Mouse (Mus musculus) limb, embryonic 15.5 days (tissue): ENCODE results near the gene Acyp1. TPM values are rescaled to one million over a fixed set of nuclear protein-coding genes. Genes with fewer than 3 reads are reported as not detected.
A peak's percentile ranks its signal among the peaks of the same experiment; 100 is the strongest.
"Not testable (repeated sequence)": the region's sequence is repeated elsewhere in the genome, so short reads cannot be mapped to it uniquely, and the experiment has no call there.

Experiments used
- ATAC-seq: fragments of 200-750 bp; cut with Nextera tagmentation; 2 replicates; pipeline ENCODE4 v1.8.0; 2017; ENCODE audit warnings: low read depth, moderate TSS enrichment; ENCODE audit not compliant: insufficient number of reproducible peaks, low FRiP score, low TSS enrichment
- H3K27ac ChIP-seq: fragments of 300-500 bp; sonication (generic); 2 replicates; pipeline ENCODE4 v1.5.1; 2015; ENCODE audit warnings: moderate library complexity, mild to moderate bottlenecking, inconsistent platforms
- H3K27me3 ChIP-seq: fragments of 300-500 bp; sonication (generic); 2 replicates; pipeline ENCODE4 v1.6.1; 2015; ENCODE audit warnings: inconsistent platforms
- H3K36me3 ChIP-seq: fragments of 300-500 bp; sonication (generic); 2 replicates; pipeline ENCODE4 v1.6.1; 2015; ENCODE audit warnings: inconsistent platforms
- H3K4me1 ChIP-seq: fragments of 300-500 bp; sonication (generic); 2 replicates; pipeline ENCODE4 v1.6.1; 2015; ENCODE audit warnings: inconsistent platforms
- H3K4me2 ChIP-seq: fragments of 300-500 bp; sonication (generic); 2 replicates; pipeline ENCODE4 v1.6.1; 2015; ENCODE audit warnings: mild to moderate bottlenecking, inconsistent platforms
- H3K4me3 ChIP-seq: fragments of 300-500 bp; sonication (generic); 2 replicates; pipeline ENCODE4 v1.5.1; 2015; ENCODE audit warnings: mild to moderate bottlenecking, inconsistent platforms
- H3K9ac ChIP-seq: fragments of 300-500 bp; sonication (generic); 2 replicates; pipeline ENCODE4 v1.6.1; 2015; ENCODE audit warnings: inconsistent platforms
- H3K9me3 ChIP-seq: fragments of 300-500 bp; sonication (generic); 2 replicates; pipeline ENCODE4 v1.6.1; 2016; ENCODE audit warnings: inconsistent platforms
- WGBS: fragments of 180-500 bp; shearing (Covaris S2); methylation state at CpG from one replicate; pipeline ENCODE4 v1.1.7; 2015; 5-methylcytosine and 5-hydroxymethylcytosine counted together
- polyA plus RNA-seq: library from polyadenylated mRNA; unstranded; fragments of >200 nt; fragmentation: Nextera tagmentation; extraction: Ambion mirVana; gene quantifications from 2 replicates; pipeline ENCODE4 v1.2.1, GENCODE M21; 2015

Acyp1 gene
- polyA plus RNA-seq, 1 experiment from 2014 or later: 42.0 TPM

GRCm38 (mm10) chr12:85295506-85295905, 7.3 kb upstream of the Acyp1 start:
- no peak overlapping the region for H3K27ac ChIP-seq
- no peaks in the 10 kb centered on the region for H3K9me3 ChIP-seq
- ATAC-seq: no peak
- H3K27me3 ChIP-seq: no peaks in the 10 kb centered on the region
- H3K4me2 ChIP-seq: no peak overlapping the region
- no peak overlapping the region for H3K4me3 ChIP-seq
- H3K9ac ChIP-seq: no peak overlapping the region
- peaks cover 4% of the 10 kb centered on the region; the same call in 1 of the 2 replicates for H3K36me3 ChIP-seq
- 91% methylated on average over 2 of the region's 2 CpGs for WGBS
- peaks cover 36% of the 10 kb centered on the region for H3K4me1 ChIP-seq

GRCm38 (mm10) chr12:85292906-85293305, 4.7 kb upstream of the Acyp1 start:
- no peak for ATAC-seq
- no peak overlapping the region for H3K9ac ChIP-seq
- H3K27ac ChIP-seq: no peak overlapping the region
- H3K27me3 ChIP-seq: no peaks in the 10 kb centered on the region
- no peaks in the 10 kb centered on the region for H3K36me3 ChIP-seq
- H3K4me2 ChIP-seq: no peak overlapping the region
- H3K4me3 ChIP-seq: no peak overlapping the region
- H3K4me1 ChIP-seq: peaks cover 45% of the 10 kb centered on the region
- H3K9me3 ChIP-seq: no peaks in the 10 kb centered on the region

DNA sequence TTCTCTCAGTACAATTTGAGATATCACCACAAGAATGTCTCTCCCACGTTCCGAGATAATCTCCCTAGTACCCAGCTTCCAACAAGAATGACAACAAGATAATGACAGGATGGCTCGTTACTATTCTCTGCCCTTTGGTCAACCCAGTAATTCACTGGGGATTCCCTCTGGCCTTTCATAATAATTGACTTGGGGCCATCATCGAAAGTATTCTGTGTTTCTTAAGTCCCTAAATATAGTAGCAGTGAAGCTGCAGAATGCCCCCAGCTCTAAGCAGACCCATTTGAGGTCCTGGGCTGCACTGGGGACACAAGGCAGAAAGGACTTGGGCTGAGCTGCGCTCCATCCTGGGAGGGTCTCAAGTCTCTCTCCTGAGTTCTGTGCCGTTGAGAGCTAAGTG, 4.0 kb upstream of the Acyp1 start:
- Histone ChIP-seq H3K9ac (no peak overlapping the region), H3K9me3 (no peaks in the 10 kb centered on the region), H3K27ac (no peak overlapping the region), H3K27me3 (no peaks in the 10 kb centered on the region), H3K4me2 (no peak overlapping the region), H3K4me1 (peaks cover 42% of the 10 kb centered on the region), H3K36me3 (no peaks in the 10 kb centered on the region), H3K4me3 (no peak overlapping the region)
- WGBS: 74% methylated on average over 6 of the region's 6 CpGs
- ATAC-seq: no peak

DNA sequence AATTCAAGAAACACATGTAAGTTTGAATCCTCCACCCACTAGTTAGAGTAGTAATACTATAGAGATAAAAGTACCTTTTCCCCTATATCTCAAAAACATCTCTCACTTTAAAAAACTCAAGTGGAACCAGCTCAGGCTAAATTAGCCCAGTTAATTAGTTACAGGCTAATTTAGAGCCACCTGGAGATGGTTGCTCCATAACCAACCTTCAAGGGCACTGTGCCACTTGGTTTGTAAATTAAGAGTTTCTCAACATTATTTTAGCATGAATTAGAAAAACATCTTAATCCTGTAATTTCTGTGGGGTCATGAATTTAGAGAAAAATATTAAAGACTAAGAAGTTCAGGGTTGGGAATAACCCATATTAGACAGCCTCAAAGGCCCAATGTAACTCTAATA, 3.3 kb upstream of the Acyp1 start:
- no peak overlapping the region for H3K4me2 ChIP-seq
- H3K36me3 ChIP-seq: no peaks in the 10 kb centered on the region
- no peak overlapping the region for H3K9ac ChIP-seq
- ATAC-seq: no peak
- no peaks in the 10 kb centered on the region for H3K27me3 ChIP-seq
- H3K9me3 ChIP-seq: no peaks in the 10 kb centered on the region
- H3K4me1 ChIP-seq: peaks cover 35% of the 10 kb centered on the region
- no peak overlapping the region for H3K27ac ChIP-seq
- no peak overlapping the region for H3K4me3 ChIP-seq

DNA sequence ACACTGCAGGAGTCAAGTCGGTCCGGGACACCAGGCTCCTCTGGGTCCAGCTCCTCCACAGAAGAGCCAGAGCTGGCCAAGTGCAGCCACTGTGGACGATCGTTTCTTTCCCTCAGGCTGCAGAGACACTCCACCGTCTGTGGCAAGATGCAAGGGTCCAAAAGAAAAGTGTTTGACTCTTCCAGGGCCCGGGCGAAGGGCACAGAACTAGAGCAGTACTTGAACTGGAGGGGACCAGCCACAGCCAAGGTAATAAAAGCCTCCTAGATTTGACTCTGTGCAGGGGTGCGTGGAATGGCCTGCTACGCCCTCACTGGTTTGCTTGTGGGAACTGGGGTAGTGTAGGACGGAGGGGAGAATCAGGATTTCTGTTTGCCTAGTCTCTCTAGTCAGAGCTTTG, 2.4 kb upstream of the Acyp1 start:
- no peaks in the 10 kb centered on the region for H3K9me3 ChIP-seq
- no peak overlapping the region; the same call in 1 of the 2 replicates for H3K4me3 ChIP-seq
- no peak overlapping the region for H3K27ac ChIP-seq
- H3K27me3 ChIP-seq: no peaks in the 10 kb centered on the region
- H3K4me1 ChIP-seq: peaks cover 30% of the 10 kb centered on the region
- no peaks in the 10 kb centered on the region for H3K36me3 ChIP-seq
- H3K9ac ChIP-seq: no peak overlapping the region
- 80% methylated on average over 10 of the region's 10 CpGs for WGBS
- ATAC-seq: no peak
- peak overlapping the region; percentile 7; the same call in 1 of the 2 replicates for H3K4me2 ChIP-seq

GRCm38 (mm10) chr12:85289157-85290000, 1.1 kb upstream of the Acyp1 start:
- 32% methylated on average over 24 of the region's 24 CpGs for WGBS
- Histone ChIP-seq H3K4me1 (peaks cover 30% of the 10 kb centered on the region), H3K9me3 (no peaks in the 10 kb centered on the region), H3K36me3 (no peaks in the 10 kb centered on the region), H3K27ac (peak overlapping the region; percentile 81), H3K4me2 (peak overlapping the region; percentile 83), H3K27me3 (no peaks in the 10 kb centered on the region), H3K9ac (0 out of 2 replicates have a peak overlapping the region, but pooled peaks have one; percentile 8), H3K4me3 (peak overlapping the region; percentile 45)
- peak; percentile 60 for ATAC-seq

DNA sequence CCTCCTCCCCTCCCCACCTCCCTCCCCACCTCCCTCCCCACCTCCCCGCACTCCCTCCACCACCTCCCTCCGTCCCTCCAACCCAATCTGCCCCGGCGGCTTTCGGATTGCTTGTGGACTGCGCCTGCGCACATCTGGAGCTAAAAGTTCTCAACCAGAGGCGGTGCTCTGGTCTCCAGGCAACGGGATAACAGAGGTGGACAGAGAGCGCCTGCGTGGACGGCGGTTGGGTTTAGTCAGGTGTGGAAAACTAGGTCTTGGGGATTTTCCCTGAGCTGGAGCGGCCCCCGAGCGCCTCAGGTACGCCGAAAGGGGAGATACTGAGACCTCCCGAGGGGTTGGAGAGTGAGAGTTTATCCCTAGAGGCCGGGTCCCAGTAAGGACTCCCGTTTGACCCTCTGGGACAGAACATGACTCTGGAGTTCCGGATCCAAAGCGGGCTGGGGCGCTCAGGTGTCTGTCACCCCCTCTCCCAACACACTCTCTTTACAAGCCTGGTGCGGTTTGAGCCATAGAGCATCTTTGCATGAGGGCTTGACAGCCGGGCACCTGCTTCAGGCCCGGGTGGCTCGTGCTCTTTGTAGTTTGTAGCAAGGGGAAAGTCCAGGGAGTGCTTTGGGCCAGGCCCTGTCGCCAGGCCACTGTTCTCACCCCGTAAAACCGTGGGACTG, 383 bp upstream of the Acyp1 start, which contains the start of gene Zc2hc1c:
Zc2hc1c (plus strand) TSS at position 106 of the 671 bp plus-strand sequence.
- H3K4me2 ChIP-seq: peak within 1 kb of the TSS; percentile 83
- WGBS: 2% methylated on average over 30 of the region's 31 CpGs
- peak within 1 kb of the TSS; percentile 45 for H3K4me3 ChIP-seq
- H3K36me3 ChIP-seq: no peaks in the 10 kb centered on the region
- H3K4me1 ChIP-seq: peaks cover 30% of the 10 kb centered on the region
- no peaks in the 10 kb centered on the region for H3K9me3 ChIP-seq
- ATAC-seq: peak; percentile 79
- peak within 1 kb of the TSS; percentile 18; the same call in 1 of the 2 replicates for H3K9ac ChIP-seq
- H3K27me3 ChIP-seq: no peaks in the 10 kb centered on the region
- peak within 1 kb of the TSS; percentile 84 for H3K27ac ChIP-seq

DNA sequence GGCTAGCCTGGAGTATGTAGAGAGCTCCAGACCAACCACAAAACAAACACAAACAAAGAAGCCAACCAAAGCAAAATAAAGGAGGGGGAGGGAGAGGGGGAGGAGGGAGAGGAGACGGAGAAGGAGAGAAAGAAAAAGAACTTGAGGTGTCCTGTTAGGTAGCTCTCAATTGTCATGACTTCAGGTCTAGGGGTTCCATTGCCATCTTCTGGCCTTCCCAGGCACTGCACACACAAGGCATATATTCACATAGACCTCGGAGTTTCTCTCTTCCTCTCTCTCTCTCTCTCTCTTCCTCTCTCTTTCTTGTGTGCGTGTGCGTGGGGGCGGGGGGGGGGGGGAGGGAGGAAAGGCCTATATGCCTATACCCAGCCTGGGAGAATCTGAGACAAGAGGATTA, 1.3 kb downstream of the Acyp1 start:
- WGBS: 50% methylated on average over 4 of the region's 5 CpGs
- Histone ChIP-seq H3K4me2 (no peak overlapping the region), H3K4me1 (peaks cover 30% of the 10 kb centered on the region), H3K9me3 (no peaks in the 10 kb centered on the region), H3K27ac (peak overlapping the region; percentile 84; the same call in 1 of the 2 replicates), H3K9ac (no peak overlapping the region), H3K27me3 (no peaks in the 10 kb centered on the region), H3K36me3 (no peaks in the 10 kb centered on the region), H3K4me3 (no peak overlapping the region)
- no peak for ATAC-seq

DNA sequence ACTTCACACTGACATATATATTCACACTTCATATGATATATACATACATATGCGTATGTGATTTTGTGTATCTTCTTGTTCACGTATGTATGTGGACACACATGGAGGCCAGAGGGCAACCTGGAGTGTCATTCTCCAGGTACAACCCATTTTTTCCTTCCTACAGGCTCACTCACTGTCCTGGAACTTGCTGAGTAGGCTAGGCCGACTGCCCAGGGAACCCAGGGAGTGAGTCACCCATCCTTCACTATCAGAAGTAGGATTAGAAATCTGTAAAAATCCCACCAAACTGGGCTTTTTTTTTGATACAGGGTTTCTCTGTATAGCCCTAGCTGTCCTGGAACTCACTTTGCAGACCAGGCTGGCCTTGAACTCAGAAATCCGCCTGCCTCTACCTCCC, 3.2 kb downstream of the Acyp1 start:
- Histone ChIP-seq H3K4me1 (peaks cover 22% of the 10 kb centered on the region), H3K4me2 (no peak overlapping the region), H3K36me3 (no peaks in the 10 kb centered on the region), H3K4me3 (no peak overlapping the region), H3K9ac (no peak overlapping the region), H3K27ac (no peak overlapping the region), H3K27me3 (no peaks in the 10 kb centered on the region), H3K9me3 (no peaks in the 10 kb centered on the region)
- WGBS: 86% methylated on average over 4 of the region's 4 CpGs
- ATAC-seq: no peak

DNA sequence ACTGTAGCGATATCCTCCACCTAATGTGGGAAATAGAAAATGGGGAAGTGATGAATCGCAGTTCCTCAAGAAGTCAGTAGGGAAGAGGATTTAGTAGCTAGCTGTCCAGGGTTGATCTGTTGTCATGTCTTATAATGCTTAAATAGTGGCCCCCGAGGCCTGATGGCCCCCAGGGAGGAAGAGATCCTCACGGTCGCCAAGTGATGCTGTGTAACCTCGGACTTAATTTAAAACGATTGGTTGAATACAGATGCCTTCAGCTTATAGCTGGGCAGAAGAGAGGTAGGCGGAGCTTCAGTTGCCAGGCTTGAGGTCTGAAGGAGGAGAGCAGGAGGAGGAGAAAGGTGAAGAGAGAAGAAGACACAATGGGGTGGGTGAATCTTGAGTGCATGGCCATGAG, 3.9 kb downstream of the Acyp1 start:
- WGBS: 64% methylated on average over 8 of the region's 8 CpGs
- Histone ChIP-seq H3K4me2 (no peak overlapping the region), H3K27ac (no peak overlapping the region), H3K4me1 (peaks cover 22% of the 10 kb centered on the region), H3K9me3 (no peaks in the 10 kb centered on the region), H3K4me3 (no peak overlapping the region), H3K36me3 (no peaks in the 10 kb centered on the region), H3K27me3 (no peaks in the 10 kb centered on the region), H3K9ac (no peak overlapping the region)
- no peak for ATAC-seq

- H3K36me3 ChIP-seq, H3K9me3 ChIP-seq, H3K4me1 ChIP-seq, H3K9ac ChIP-seq, H3K4me2 ChIP-seq, H3K4me3 ChIP-seq, H3K27ac ChIP-seq, ATAC-seq, H3K27me3 ChIP-seq: not testable (repeated sequence)
- 91% methylated on average over 1 of the region's 4 CpGs for WGBS
Observed at GRCm38 (mm10) chr12:85281756-85282155, 6.5 kb downstream of the Acyp1 start.
